ENCODE assay signal across 8 mouse cellular contexts in genomic region chr6:113442087-113442441, GRCm38 (mm10). TPM values are rescaled to one million over a fixed set of nuclear protein-coding genes. Genes with fewer than 3 reads are reported as not detected.
A peak's percentile ranks its signal among the peaks of the same experiment; 100 is the strongest.
DNase-seq lines count a peak whose midpoint lies in the region; ATAC-seq lines count a peak whose summit lies in the region.

No protein-coding gene starts in this region.

- intact Hi-C loops in left cerebral cortex, postnatal 25 days (cut with DNase I): loop anchor here (1.0 kb wide), 1 partner anchor 27 kb away; no protein-coding TSS in a partner anchor

- ATAC-seq in liver, embryonic 11.5 days (replicated peaks; ENCODE audit: low FRiP score): peak; percentile 29; the same call in 1 of the 2 replicates
- ATAC-seq in embryonic facial prominence, embryonic 12.5 days (ENCODE audit: insufficient number of reproducible peaks, insufficient read depth, low FRiP score, low TSS enrichment): no peak
- peak; percentile 14 for ATAC-seq in inflammation-experienced regulatory T-cells, adult 6 months
- peak; percentile 38 for ATAC-seq in neural tube, embryonic 13.5 days (ENCODE audit: low read depth)
- no peak for ATAC-seq in megakaryocyte progenitor cell, adult 5-6 weeks (replicated peaks; ENCODE audit: poor library complexity)

- peak overlapping the region; percentile 51; the same call in 1 of the 2 replicates for H3K27ac ChIP-seq in liver, embryonic 11.5 days (ENCODE audit: low read depth, low read length)
- peak overlapping the region; percentile 69; the same call in 1 of the 2 replicates for H3K27ac ChIP-seq in embryonic facial prominence, embryonic 12.5 days
- peak overlapping the region; percentile 64; the same call in 1 of the 2 replicates for H3K27ac ChIP-seq in neural tube, embryonic 13.5 days (replicated peaks)

- 39% methylated on average over 9 of the region's 9 CpGs for WGBS in liver, embryonic 11.5 days
- WGBS in embryonic facial prominence, embryonic 12.5 days: 43% methylated on average over 9 of the region's 9 CpGs
- 41% methylated on average over 9 of the region's 9 CpGs for WGBS in neural tube, embryonic 13.5 days

- no peaks in the 10 kb centered on the region for H3K9me3 ChIP-seq in liver, embryonic 11.5 days (ENCODE audit: control insufficient read depth, low read length)
- H3K9me3 ChIP-seq in embryonic facial prominence, embryonic 12.5 days: no peaks in the 10 kb centered on the region
- no peaks in the 10 kb centered on the region for H3K9me3 ChIP-seq in neural tube, embryonic 13.5 days

- peaks cover 10% of the 10 kb centered on the region for H3K4me1 ChIP-seq in liver, embryonic 11.5 days (replicated peaks; ENCODE audit: control insufficient read depth, insufficient read depth, low read length)
- peaks cover 6% of the 10 kb centered on the region; the same call in 1 of the 2 replicates for H3K4me1 ChIP-seq in embryonic facial prominence, embryonic 12.5 days
- H3K4me1 ChIP-seq in neural tube, embryonic 13.5 days (replicated peaks): peaks cover 13% of the 10 kb centered on the region

- peak overlapping the region; percentile 95 for H3K4me3 ChIP-seq in liver, embryonic 11.5 days (ENCODE audit: low read depth, low read length)
- peak overlapping the region; percentile 97 for H3K4me3 ChIP-seq in embryonic facial prominence, embryonic 12.5 days
- peak overlapping the region; percentile 84 for H3K4me3 ChIP-seq in neural tube, embryonic 13.5 days

- H3K27me3 ChIP-seq in liver, embryonic 11.5 days (replicated peaks; ENCODE audit: control insufficient read depth, insufficient read depth, low read length): no peaks in the 10 kb centered on the region
- H3K27me3 ChIP-seq in embryonic facial prominence, embryonic 12.5 days: no peaks in the 10 kb centered on the region
- H3K27me3 ChIP-seq in neural tube, embryonic 13.5 days: no peaks in the 10 kb centered on the region

- H3K4me2 ChIP-seq in liver, embryonic 11.5 days: peak overlapping the region; percentile 85
- peak overlapping the region; percentile 82 for H3K4me2 ChIP-seq in embryonic facial prominence, embryonic 12.5 days (replicated peaks)
- peak overlapping the region; percentile 77 for H3K4me2 ChIP-seq in neural tube, embryonic 13.5 days

- peaks cover 3% of the 10 kb centered on the region; the same call in 1 of the 2 replicates for H3K36me3 ChIP-seq in liver, embryonic 11.5 days (ENCODE audit: control insufficient read depth, insufficient read depth, low read length)
- H3K36me3 ChIP-seq in embryonic facial prominence, embryonic 12.5 days: peaks cover 9% of the 10 kb centered on the region; the same call in 1 of the 2 replicates
- peaks cover 9% of the 10 kb centered on the region for H3K36me3 ChIP-seq in neural tube, embryonic 13.5 days

- peak overlapping the region; percentile 91 for H3K9ac ChIP-seq in liver, embryonic 11.5 days (ENCODE audit: low read depth, low read length)
- H3K9ac ChIP-seq in embryonic facial prominence, embryonic 12.5 days: peak overlapping the region; percentile 92; the same call in 1 of the 2 replicates
- peak overlapping the region; percentile 91 for H3K9ac ChIP-seq in neural tube, embryonic 13.5 days

- DNase-seq in liver, embryonic 11.5 days (ENCODE audit: low spot score): no peak
- no peak for DNase-seq in liver
- no peak for DNase-seq in left cerebral cortex, postnatal 25 days (ENCODE audit: low spot score in 2 of 2)
- DNase-seq in layer of hippocampus, adult 9-11 months: no peak

RNA-seq across cellular contexts. Expression of gene Jagn1, which starts 0.3 kb away (rescaled TPM):
- polyA plus RNA-seq in liver, embryonic 11.5 days (2014; fragmentation: Nextera tagmentation; extraction: Ambion mirVana): 72.1 and 72.7 TPM in 2 replicates
- polyA plus RNA-seq in embryonic facial prominence, embryonic 12.5 days (2016; fragmentation: Nextera tagmentation; extraction: Ambion mirVana): 75.0 and 81.6 TPM in 2 replicates
- 10 to 100 TPM; 50.3 to 60.1 (median 56.3) TPM for polyA plus RNA-seq in inflammation-experienced regulatory T-cells, adult 6 months (2017; shearing (Covaris generic))
- 91.8 and 95.8 TPM in 2 replicates for polyA plus RNA-seq in neural tube, embryonic 13.5 days (2015; fragmentation: Nextera tagmentation; extraction: Ambion mirVana)
- 76.3 and 85.0 TPM in 2 replicates for total RNA-seq in megakaryocyte progenitor cell, adult 5-6 weeks (2015)
- total RNA-seq in megakaryocyte progenitor cell, adult 5-6 weeks (2017): 21.7 and 28.0 TPM in 2 replicates
- 10 to 100 TPM; 40.9 to 47.4 TPM for total RNA-seq in left cerebral cortex, postnatal 25 days (2021)

RNA-seq across cellular contexts. Expression of gene Cidec, which starts 6.5 kb away (rescaled TPM):
- 0.26 TPM in 1 of 2 replicates, not detected in the other for polyA plus RNA-seq in liver, embryonic 11.5 days (2014; fragmentation: Nextera tagmentation; extraction: Ambion mirVana)
- not detected in 2 replicates for polyA plus RNA-seq in embryonic facial prominence, embryonic 12.5 days (2016; fragmentation: Nextera tagmentation; extraction: Ambion mirVana)
- polyA plus RNA-seq in inflammation-experienced regulatory T-cells, adult 6 months (2017; shearing (Covaris generic)): not detected
- not detected in 2 replicates for polyA plus RNA-seq in neural tube, embryonic 13.5 days (2015; fragmentation: Nextera tagmentation; extraction: Ambion mirVana)
- total RNA-seq in megakaryocyte progenitor cell, adult 5-6 weeks (2015): not detected in 2 replicates
- total RNA-seq in megakaryocyte progenitor cell, adult 5-6 weeks (2017): not detected in 2 replicates
- total RNA-seq in left cerebral cortex, postnatal 25 days (2021): not detected

RNA-seq across cellular contexts. Expression of gene Il17re, which starts 16.2 kb away (rescaled TPM):
- polyA plus RNA-seq in liver, embryonic 11.5 days (2014; fragmentation: Nextera tagmentation; extraction: Ambion mirVana): 0.74 and 1.5 TPM in 2 replicates
- polyA plus RNA-seq in embryonic facial prominence, embryonic 12.5 days (2016; fragmentation: Nextera tagmentation; extraction: Ambion mirVana): 3.4 and 3.9 TPM in 2 replicates
- 1 to 10 TPM in 2 of 3 experiments, under 1 TPM in 1; 0.69 to 8.2 (median 1.9) TPM for polyA plus RNA-seq in inflammation-experienced regulatory T-cells, adult 6 months (2017; shearing (Covaris generic))
- polyA plus RNA-seq in neural tube, embryonic 13.5 days (2015; fragmentation: Nextera tagmentation; extraction: Ambion mirVana): 0.37 and 0.38 TPM in 2 replicates
- total RNA-seq in megakaryocyte progenitor cell, adult 5-6 weeks (2015): 0.44 and 1.2 TPM in 2 replicates
- total RNA-seq in megakaryocyte progenitor cell, adult 5-6 weeks (2017): 0.21 and 0.34 TPM in 2 replicates
- total RNA-seq in left cerebral cortex, postnatal 25 days (2021): under 1 TPM; 0.34 to 0.66 TPM

RNA-seq across cellular contexts. Expression of gene Rpusd3, which starts 22.9 kb away (rescaled TPM):
- 27.4 and 32.1 TPM in 2 replicates for polyA plus RNA-seq in liver, embryonic 11.5 days (2014; fragmentation: Nextera tagmentation; extraction: Ambion mirVana)
- polyA plus RNA-seq in embryonic facial prominence, embryonic 12.5 days (2016; fragmentation: Nextera tagmentation; extraction: Ambion mirVana): 26.0 and 28.6 TPM in 2 replicates
- polyA plus RNA-seq in inflammation-experienced regulatory T-cells, adult 6 months (2017; shearing (Covaris generic)): 10 to 100 TPM in 2 of 3 experiments, 1 to 10 TPM in 1; 6.5 to 13.4 (median 12.0) TPM
- 19.2 and 19.7 TPM in 2 replicates for polyA plus RNA-seq in neural tube, embryonic 13.5 days (2015; fragmentation: Nextera tagmentation; extraction: Ambion mirVana)
- total RNA-seq in megakaryocyte progenitor cell, adult 5-6 weeks (2015): 3.5 and 5.7 TPM in 2 replicates
- 9.2 and 11.8 TPM in 2 replicates for total RNA-seq in megakaryocyte progenitor cell, adult 5-6 weeks (2017)
- total RNA-seq in left cerebral cortex, postnatal 25 days (2021): 10 to 100 TPM; 17.0 to 21.0 TPM

RNA-seq across cellular contexts. Expression of gene Il17rc, which starts 29.2 kb away (rescaled TPM):
- 4.6 and 5.3 TPM in 2 replicates for polyA plus RNA-seq in liver, embryonic 11.5 days (2014; fragmentation: Nextera tagmentation; extraction: Ambion mirVana)
- 3.9 and 5.4 TPM in 2 replicates for polyA plus RNA-seq in embryonic facial prominence, embryonic 12.5 days (2016; fragmentation: Nextera tagmentation; extraction: Ambion mirVana)
- polyA plus RNA-seq in inflammation-experienced regulatory T-cells, adult 6 months (2017; shearing (Covaris generic)): under 1 TPM in 2 of 3 experiments, not detected in 1; 0.32 to 0.47 TPM
- polyA plus RNA-seq in neural tube, embryonic 13.5 days (2015; fragmentation: Nextera tagmentation; extraction: Ambion mirVana): 2.1 and 2.9 TPM in 2 replicates
- not detected in 2 replicates for total RNA-seq in megakaryocyte progenitor cell, adult 5-6 weeks (2015)
- not detected in 2 replicates for total RNA-seq in megakaryocyte progenitor cell, adult 5-6 weeks (2017)
- total RNA-seq in left cerebral cortex, postnatal 25 days (2021): 1 to 10 TPM; 4.6 to 5.7 TPM

Comparison
In these comparisons a context has a peak if more than half of its experiments do, and no peak if none do; other contexts are left out.
1. ATAC-seq: peak in liver, embryonic 11.5 days (single experiment), inflammation-experienced regulatory T-cells, adult 6 months (single experiment) and neural tube, embryonic 13.5 days (single experiment); none in embryonic facial prominence, embryonic 12.5 days (single experiment) and megakaryocyte progenitor cell, adult 5-6 weeks (single experiment).
2. Peak in every context shown above with its lines, with median percentiles within 50 percentile points of each other: H3K27ac ChIP-seq, H3K4me2 ChIP-seq, H3K4me3 ChIP-seq and H3K9ac ChIP-seq.